Mouse (Mus musculus): ENCODE results near the gene Tha1. TPM values are rescaled to one million over a fixed set of nuclear protein-coding genes. Genes with fewer than 3 reads are reported as not detected.
"Not testable (repeated sequence)": the region's sequence is repeated elsewhere in the genome, so short reads cannot be mapped to it uniquely, and the experiment has no call there.

Gene Tha1
- total RNA-seq, 2 experiments from 2014 or later, result 4.7 to 5.6 TPM

DNA sequence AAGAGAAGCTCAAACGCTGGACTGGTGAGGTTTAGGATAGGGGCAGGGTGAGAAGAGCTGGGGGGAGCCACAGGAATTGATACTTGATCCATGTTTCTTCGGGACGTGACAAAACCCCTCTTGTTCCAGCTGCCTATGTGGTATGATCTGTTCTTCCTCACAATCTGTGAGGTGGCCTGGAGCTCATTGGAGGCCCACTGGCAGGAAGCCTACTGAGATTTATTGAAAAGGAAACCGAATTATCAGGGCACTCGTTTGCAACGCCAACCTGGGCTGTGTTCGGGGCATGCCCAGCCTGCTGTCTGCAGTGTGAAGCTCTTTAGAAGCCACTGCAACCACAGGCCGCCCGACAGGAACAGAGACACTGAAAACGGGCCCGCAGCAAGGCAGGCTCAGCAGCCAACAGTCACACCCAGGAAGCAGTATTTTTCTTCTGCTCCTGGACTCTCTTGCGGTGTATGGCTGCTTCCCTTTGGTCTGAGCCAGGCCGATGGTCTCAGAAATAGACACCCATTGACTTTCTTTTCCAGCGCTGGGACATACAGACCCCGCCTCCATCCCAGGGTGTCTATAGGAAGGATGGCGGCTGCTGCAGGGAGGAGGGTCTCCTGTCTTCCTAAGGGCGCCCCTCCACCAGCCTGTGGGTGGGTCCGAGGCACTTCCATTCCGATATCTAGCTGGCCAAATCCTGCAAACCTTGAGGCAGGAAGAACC, 24.9 kb downstream of the Tha1 start:
- DNase-seq, result peak; percentile 32

DNA sequence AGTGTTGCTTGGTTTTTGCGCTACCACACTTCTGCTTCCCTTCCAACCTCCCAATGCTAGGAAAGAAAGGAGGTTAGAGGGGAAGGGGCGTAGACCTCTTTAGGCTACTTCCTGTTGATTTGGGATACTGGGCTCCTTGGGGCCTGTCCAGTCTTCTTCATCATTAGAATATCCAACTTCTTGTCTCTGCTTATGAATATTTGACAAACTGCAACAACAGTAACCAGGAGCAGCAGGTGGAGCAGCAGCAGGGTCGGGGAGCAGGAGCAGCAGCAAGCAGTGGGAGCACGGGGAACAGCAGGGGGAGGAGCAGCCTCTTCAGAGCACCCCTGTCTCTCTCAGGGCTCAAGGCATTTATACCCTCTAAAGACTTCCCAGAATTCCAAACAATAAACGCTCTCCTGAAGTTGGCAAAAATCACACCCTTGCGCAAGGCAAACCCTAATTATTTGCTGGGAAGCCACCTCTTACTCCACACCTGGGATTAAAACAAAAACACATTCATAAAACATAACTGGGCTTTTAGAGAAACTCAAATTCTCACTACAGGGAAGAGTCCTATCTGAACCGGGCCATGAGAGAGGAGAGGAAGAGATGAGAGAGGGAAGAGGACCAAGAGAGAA, 25.6 kb downstream of the Tha1 start:
- no peak for DNase-seq

DNA sequence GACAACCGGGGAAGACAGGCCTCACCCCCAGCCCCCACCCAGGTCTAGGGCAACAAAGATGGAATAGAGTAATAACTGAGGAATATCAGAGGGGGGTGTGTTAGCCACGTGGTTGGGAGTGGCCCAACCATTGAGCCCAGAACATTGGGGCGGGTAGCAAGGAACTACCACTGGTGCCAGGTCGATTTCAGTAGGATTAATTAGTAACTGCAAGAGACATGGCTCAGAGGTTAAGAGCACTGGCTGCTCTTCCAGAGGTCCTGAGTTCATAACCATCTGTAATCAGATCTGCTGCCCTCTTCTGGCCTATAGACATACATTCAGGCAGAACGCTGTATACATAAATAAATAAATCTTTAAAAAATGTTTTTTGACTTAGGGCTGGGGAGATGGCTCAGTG, 26.6 kb downstream of the Tha1 start:
- DNase-seq, result no peak

DNA sequence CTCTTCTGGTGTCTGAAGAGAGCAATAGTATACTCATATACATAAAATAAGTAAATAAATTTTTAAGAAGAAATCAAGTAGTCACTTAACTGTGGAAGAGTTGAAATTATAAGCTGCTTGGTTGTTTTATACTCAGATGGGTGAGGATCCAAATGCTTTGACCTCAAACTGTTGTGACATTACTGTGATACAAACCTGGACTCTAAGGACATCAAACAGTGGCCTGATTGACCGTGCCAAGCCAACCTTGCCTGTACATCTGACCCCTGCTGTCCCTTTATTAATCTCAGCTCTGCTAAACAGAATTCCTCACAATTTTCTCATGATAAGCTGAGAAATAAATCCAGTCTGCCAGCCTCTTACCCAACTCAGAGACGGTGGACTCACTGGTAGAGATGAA, 27.6 kb downstream of the Tha1 start:
- DNase-seq, result no peak

DNA sequence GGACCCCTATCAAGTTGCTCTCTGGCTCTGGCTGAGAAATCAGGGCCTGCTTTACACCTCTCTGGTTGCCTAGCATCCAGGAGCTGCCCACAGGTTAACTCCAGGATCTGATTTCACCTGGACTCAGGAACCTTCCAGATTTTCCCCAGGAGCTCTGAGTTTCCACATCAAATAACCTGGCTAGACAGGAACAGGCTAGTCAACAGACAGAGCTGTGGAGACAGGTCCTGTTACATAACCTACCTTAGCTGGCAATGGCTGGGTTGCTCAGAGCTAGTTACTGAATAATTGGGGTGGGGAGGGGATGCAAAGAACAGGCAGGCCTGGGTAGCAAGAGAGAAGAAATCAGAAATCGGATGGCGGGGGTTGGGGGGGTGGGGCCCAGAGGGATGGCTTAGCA, 28.3 kb downstream of the Tha1 start:
- DNase-seq, result no peak

DNA sequence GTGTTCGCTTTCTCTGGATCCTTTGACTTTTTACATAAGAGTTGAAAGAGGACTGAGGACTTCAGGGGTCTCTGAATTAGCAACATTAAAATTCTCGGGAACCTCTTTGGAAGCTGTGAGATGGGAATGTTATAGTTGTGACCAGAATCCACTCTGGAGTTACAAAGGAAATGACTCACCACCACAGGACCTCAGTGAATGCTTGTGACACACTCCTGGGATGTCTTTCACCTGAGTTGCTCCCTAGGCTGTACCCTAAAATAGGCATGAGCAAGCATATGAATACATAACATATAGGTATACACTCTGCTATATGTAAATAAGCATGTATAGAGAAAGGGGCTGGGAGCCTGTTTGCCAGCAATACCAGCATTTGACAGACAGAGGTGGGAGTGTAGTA, 29.8 kb downstream of the Tha1 start:
- no peak for DNase-seq

DNA sequence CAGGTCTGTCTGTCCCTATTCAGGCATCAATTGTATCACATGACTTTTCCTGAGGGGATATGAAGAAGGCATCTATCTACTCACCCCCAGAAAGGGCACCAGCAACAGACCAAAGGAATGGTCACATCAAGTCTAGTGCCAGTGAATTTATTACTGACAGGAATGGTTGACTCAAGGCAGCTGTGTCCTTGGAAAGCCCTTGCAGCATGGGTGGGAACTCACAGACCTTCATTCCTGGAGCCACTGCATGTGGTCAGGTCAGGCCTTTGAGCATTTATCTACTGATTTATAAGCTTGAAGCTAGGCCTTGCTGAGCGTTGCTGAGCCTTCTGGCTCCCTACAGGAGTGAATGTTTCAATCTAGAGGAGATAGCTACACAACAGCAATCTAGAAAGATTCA, 32.4 kb downstream of the Tha1 start:
- DNase-seq, result no peak

DNA sequence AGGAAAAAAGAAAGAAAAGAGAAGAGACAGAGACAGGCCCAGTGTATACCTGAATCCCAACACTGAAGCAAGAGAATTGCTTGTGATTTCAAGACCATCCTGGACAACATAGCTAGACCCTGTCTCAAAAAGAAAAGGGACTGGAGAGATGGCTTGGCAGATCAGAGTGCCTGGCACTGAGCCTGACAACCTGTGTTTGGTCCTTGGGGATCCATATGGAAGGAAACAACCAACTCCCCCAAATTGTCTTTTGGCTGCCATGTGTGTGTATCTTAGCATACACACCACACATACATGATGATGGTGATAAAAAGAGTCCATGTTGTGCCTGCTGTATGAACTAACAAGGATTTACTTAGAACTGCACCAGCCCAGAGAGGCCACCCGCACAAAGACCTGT, 34.3 kb downstream of the Tha1 start:
- no peak for DNase-seq

DNA sequence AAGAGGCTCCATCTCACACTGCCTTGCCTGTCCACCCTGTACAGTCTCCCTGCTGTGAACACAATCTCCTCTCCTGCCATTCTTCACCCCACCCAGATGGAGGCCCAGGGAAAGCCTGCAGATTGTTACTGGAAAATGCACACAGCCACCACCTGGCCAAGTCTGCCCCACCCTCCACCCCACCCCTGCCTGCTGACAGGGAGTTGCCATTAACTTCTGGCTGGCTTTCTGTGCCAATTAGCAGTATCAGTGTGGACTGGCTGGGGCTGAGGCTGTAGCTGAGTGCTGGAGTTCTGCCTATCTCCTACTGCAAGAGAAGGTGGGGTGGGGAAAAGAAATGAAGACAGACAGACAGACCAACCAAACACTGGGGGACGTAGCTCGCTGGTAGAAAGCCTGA, 34.7 kb downstream of the Tha1 start:
- DNase-seq, result no peak

DNA sequence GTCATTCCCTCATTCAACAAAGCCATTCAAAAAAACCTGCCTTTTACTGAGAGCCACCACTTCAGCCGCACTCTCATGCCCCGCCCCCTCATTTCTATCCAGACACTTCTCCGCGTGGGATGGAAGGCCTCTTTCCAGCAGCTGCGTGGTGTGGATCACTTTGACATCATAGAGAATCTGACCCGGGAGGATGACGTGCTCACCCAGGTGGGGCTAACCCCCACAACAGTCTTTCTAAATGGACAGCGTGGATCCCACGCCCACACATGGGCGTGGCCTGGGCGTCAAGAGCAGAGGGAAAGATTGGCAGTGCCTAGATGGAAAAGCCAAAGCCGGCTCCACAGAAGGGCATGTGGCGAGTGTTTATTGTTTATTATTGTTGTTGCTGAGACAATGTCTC, 37.0 kb downstream of the Tha1 start:
- DNase-seq, result no peak

DNA sequence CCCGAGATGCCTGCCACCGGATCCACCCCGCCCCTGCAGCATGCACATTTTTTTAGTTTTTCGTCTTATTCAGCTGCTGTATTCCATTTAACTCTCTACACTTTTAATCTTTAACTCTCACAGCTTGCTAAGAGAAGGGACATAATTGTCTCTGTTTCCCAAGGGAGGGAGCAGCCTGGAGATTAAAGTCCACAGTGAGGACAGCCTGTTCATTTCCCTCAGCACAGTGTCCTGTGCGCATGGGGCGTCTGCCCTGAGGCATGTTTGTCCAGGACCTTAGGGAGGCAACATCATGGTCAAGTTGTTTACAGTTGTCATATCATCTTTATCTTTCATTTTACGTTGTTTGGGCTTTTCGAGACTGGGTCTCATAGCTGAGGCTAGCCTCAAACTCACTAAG, 39.2 kb downstream of the Tha1 start:
- DNase-seq, result no peak

DNA sequence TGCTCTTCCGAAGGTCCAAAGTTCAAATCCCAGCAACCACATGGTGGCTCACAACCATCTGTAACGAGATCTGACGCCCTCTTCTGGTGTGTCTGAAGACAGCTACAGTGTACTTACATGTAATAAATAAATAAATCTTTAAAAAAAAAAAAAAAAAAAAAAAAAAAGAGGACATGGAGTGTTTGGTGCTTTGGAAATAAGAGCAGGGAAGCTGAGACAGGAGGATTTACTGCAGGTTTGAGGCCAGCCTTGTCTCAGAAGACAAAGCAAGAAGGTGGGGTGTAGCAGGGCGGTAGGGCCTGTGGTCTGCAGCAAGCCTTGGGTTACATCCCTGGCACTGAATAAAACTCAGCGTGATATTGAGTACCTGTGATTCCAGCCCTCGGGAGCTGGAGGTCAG, 39.8 kb downstream of the Tha1 start:
- DNase-seq, result not testable (repeated sequence)

DNA sequence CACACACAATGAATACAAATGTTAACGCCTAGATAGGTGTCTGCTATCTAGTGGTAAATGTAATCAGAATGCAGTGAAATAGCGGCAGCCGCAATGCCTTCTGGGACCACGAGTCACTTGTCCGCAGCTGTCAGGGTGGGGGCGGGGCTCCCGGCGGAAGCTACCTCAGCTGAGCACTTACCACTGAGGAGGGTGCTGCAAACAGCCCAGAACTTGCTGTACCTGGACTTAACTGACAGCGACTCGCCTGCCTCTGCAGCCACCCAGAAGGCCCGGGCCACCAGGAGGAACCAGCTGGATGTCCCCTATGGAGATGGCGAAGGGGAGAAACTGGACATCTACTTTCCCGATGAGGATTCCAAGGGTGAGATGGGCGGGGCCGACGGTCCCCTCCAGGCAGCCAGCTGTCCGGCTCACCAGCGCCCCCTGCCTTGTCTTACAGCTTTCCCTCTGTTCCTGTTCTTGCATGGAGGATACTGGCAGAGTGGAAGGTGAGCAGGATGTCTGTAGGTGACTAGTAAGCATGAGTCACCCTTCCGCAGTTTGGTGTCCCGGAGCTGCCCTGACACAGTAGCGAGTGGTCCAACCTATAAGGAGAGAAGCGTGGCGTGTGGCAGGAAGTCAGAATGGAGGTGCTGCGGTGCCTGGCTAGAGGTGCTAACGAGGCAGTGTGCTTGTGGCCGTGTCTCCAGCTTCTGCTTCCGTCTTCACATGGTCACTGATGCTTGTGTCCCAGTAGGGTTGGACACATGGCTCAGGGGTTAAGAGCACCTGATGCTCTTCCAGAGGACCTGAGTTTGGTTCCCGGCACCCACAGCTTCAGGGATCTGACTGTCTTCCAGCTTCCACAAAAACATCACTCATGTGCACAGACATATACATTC, 41.0 kb downstream of the Tha1 start:
- DNase-seq, result peak; percentile 86

DNA sequence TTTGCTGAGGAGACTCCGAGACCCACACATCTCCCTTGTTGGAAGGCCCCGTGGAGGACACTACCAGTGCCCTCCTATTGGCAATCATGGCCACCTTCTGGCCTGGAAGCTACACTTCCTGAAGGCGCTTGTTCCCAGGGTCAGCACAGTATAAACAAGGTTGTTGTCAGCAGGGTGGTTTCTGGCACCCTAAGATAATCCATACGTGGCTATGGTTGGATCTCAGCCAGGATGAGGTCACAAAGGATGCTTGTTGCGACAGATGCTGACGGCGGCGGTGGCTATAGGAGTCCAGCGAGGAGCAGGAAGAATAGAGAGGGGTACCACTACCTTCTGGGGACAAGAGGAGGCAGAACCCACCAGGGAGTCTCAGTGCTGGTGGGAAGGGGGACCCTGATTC, 42.9 kb downstream of the Tha1 start:
- no peak for DNase-seq

DNA sequence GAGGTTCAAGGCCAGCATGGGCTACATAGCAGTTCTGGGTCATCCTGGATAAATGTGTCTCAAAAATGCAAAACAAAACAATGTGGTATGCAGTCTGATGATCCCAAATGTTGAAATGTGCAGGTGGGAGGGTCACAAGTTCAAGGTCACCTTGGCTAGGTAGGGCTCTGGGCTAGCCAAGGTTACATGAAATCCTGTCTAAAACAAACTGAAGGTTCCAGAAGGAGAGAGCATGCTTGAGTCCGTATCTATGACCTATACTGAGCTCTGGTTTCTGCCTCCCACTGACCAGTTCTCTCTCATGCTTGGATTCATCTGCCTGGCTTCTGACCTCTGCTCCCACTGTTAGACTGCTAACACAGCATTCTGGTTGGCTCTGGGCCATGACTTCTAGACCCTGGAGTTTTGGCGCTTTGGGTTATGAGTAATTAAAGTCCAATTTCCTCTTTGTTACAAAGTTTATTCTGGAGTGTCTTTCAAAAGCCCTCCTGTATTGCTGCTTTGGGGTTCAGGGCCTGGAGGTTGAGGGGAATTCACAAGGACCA, 43.5 kb downstream of the Tha1 start:
- DNase-seq, result no peak

DNA sequence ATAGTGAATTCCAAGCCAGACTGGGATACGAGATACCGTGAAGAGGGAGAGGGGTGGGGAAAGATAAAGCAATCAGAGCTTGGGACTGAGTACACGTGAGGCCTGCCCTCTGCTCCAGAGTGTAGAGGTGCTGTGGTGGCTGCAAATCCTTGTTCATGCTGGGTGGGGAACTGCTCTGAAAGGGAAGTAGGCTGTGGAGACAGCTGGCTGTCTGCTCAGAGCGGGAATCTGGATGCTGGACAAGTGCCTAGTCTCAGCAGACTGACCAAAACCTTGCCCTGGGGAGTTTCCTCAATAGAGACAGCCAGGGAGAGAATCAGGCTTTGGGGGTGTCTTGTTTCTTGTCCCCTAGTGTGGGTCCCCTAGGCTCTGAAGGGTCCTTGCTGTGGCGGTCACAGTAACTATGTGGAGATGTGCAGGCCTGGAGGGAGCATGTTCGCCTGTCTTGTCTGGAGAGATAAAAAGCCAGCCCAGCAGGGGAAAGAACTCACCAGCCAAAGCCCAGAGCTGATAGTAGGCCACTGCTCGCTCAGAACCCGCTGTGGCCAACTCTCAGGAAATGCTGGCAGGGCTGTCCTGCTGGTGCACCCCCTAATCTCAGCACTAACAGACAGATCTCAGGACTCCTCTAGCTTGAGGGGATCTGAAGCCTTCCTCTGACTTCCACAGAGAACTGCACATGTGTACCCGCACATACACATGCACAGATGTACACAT, 44.2 kb downstream of the Tha1 start:
- peak; percentile 44 for DNase-seq

DNA sequence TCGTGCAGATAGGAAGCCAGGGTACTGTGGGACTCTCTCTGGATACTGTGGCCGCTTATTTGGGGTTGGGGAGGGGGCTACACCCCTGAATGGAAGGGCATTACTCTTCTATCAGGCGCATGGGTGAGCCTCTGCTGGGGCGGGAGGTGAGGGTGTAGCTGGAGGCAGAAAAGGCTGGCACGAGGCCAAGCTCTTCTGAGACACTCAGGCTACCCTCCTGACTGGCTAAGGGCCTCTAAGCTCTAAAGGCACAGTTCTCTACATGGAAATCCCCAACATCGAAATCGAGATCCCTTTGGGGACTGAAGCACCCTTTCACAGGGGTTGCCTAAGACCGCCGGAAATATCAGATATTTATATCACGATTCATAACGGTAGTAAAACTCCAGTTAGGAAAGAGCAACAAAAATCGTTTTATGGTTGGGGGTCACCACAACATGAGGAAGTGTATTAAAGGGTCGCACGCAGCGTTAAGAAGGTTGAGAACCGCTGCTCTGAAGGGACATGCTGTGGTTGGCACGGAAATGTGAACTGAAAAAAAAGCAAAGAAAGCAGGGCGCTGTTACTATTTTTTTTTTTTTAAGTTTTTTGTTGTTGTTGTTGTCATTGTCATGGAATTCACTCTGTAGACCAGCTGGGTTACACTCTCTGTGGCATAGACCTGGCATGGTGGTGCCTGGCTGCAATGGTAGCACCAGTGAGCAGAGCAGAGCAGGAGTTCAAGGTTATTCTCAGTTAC, 45.0 kb downstream of the Tha1 start:
- peak; percentile 49 for DNase-seq

DNA sequence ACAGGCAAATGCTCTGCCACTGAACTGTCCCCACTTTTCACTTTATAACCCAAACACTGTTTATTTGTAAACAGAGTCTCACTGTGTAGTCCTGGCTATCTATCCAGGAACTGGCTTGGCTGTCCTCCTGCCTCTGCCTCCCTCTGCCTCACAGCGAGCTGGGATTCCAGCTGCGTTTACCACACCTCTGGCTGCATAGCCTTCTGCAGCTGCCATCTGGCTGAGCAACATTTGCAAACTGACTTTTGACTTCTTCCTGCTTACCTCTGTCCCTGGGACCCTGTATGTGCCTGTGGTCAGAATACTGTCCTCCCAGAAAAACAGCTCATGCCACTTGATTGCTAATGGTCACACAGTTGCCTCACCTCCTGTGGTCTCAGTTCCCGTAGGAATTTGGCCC, 45.9 kb downstream of the Tha1 start:
- no peak for DNase-seq

DNA sequence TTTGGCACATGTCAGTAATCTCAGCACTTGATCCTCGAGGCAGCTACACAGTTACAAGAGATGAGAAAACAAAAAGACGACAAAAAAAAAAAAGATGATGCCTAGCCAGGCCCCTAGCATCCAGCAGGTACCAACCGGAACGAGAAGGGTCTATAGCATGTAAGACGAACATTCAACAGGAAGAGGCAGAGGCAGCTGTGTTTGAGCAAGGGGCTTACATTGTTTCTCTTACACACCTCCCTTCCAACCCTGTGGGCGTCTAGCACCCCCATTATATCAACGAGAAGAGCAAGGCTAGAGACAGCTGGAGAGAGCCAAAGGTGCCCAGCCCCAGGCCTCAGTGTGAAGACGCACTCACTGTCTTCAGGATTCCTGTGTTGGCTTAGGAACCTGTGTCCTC, 46.4 kb downstream of the Tha1 start:
- no peak for DNase-seq

DNA sequence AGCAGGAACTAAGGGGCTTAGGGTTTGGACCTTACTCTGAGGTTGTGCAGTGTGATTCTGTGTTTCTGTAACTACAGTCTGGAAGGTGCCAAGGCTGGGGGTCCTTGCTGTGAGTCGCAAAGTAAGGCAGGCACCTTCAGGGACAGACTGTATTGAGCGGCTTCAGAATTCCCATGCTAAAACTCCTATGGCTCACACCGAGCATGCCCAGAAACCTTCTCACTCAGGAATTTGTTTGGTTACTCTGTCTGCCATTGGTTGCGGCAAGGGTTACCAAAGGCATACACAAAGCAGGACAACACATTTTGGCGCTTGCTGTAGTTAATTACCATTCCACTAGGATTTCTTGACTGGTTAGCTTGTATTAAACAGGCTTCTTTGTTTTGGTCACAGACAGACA, 47.1 kb downstream of the Tha1 start:
- no peak for DNase-seq

DNA sequence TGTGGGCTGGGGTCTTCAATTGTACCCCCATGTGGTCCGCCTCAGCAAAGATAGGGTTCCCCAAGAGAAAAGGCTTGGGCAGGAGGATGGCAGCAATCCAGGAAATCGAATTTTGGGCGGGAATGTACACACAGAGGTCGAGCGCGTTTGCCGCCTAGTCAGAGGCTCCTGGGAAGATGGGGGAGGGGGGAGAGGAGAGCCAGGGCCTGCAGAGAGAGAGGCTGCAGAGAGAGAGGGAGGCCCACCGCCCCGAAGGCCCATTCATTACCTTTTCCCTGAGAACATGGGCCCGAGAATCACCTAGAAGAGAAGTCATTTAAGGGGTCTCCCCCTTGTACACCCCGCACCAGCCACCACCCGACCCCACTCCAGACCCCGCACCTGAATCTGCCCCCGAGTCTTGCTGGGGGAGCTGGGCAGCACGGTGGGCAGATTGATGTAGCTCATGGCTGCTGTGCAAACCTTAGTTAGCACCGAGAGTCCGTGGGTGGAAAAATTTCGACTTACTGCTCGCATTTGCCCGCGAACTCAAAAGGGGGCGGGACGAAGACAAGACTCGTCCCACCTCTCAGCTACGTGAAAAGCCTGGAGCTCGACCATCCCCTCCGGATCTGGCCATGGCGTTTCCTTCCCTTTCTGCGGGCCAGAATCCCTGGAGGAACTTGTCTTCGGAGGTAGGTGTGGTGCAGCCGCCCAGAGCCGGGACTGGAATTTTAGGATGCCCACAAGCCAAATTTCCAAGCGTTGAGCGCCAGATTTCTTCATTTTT, 47.8 kb downstream of the Tha1 start, which contains the start of the genes Afmid and Tk1:
Afmid (plus strand) TSS at position 592 of the 769 bp plus-strand sequence.
Tk1 (minus strand) TSS at position 760 of the 769 bp plus-strand sequence.
- DNase-seq, result peak; percentile 57
